Mouse (Mus musculus) kidney, embryonic 15.5 days (tissue): ENCODE data around the gene 9030612E09Rik. TPM values are rescaled to one million over a fixed set of nuclear protein-coding genes. Genes with fewer than 3 reads are reported as not detected.
A peak's percentile ranks its signal among the peaks of the same experiment; 100 is the strongest.

Source experiments
- ATAC-seq: fragments of 200-750 bp; cut with Nextera tagmentation; replicated peaks from 2 replicates; pipeline ENCODE4 v1.8.0; 2017; ENCODE audit warnings: moderate TSS enrichment; ENCODE audit not compliant: low FRiP score
- H3K27ac ChIP-seq: fragments of 300-500 bp; sonication (generic); 2 replicates; pipeline ENCODE4 v1.5.1; 2015; ENCODE audit warnings: mild to moderate bottlenecking, inconsistent platforms
- H3K27me3 ChIP-seq: fragments of 300-500 bp; sonication (generic); 2 replicates; pipeline ENCODE4 v1.6.1; 2015; ENCODE audit warnings: inconsistent platforms
- H3K36me3 ChIP-seq: fragments of 300-500 bp; sonication (generic); 2 replicates; pipeline ENCODE4 v1.6.1; 2015; ENCODE audit warnings: inconsistent platforms
- H3K4me1 ChIP-seq: fragments of 300-500 bp; sonication (generic); 2 replicates; pipeline ENCODE4 v1.6.1; 2015; ENCODE audit warnings: inconsistent platforms
- H3K4me2 ChIP-seq: fragments of 300-500 bp; sonication (generic); 2 replicates; pipeline ENCODE4 v1.6.1; 2015; ENCODE audit warnings: moderate library complexity, mild to moderate bottlenecking, inconsistent platforms
- H3K4me3 ChIP-seq: fragments of 300-500 bp; sonication (generic); replicated peaks from 2 replicates; pipeline ENCODE4 v1.5.1; 2015; ENCODE audit warnings: mild to moderate bottlenecking, inconsistent platforms
- H3K9ac ChIP-seq: fragments of 300-500 bp; sonication (generic); 2 replicates; pipeline ENCODE4 v1.6.1; 2015; ENCODE audit warnings: mild to moderate bottlenecking, inconsistent platforms
- H3K9me3 ChIP-seq: fragments of 300-500 bp; sonication (generic); replicated peaks from 2 replicates; pipeline ENCODE4 v1.6.1; 2016; ENCODE audit warnings: inconsistent platforms
- WGBS: fragments of 180-500 bp; shearing (Covaris S2); methylation state at CpG from one replicate; pipeline ENCODE4 v1.1.7; 2015; ENCODE audit warnings: mixed read lengths; 5-methylcytosine and 5-hydroxymethylcytosine counted together
- polyA plus RNA-seq: library from polyadenylated mRNA; unstranded; fragments of >200 nt; fragmentation: Nextera tagmentation; extraction: Ambion mirVana; gene quantifications from 2 replicates; pipeline ENCODE4 v1.2.1, GENCODE M21; 2015

Gene 9030612E09Rik
- polyA plus RNA-seq, 1 experiment from 2014 or later: 0.96 TPM

GRCm38 (mm10) chr10:43217361-43217900, 42.9 kb downstream of the 9030612E09Rik start:
- Histone ChIP-seq H3K4me1 (peaks cover 8% of the 10 kb centered on the region; the same call in 1 of the 2 replicates), H3K4me2 (no peak overlapping the region), H3K27me3 (no peaks in the 10 kb centered on the region), H3K9me3 (no peaks in the 10 kb centered on the region), H3K9ac (no peak overlapping the region), H3K27ac (no peak overlapping the region), H3K4me3 (no peak overlapping the region), H3K36me3 (no peaks in the 10 kb centered on the region)
- 93% methylated on average over 13 of the region's 13 CpGs for WGBS
- ATAC-seq: no peak

- Histone ChIP-seq H3K4me2 (peak overlapping the region; percentile 89), H3K27ac (peak overlapping the region; percentile 95), H3K9me3 (no peaks in the 10 kb centered on the region), H3K4me3 (peak overlapping the region; percentile 94), H3K9ac (peak overlapping the region; percentile 96), H3K27me3 (no peaks in the 10 kb centered on the region), H3K4me1 (peaks cover 11% of the 10 kb centered on the region; the same call in 1 of the 2 replicates), H3K36me3 (no peaks in the 10 kb centered on the region)
- ATAC-seq: no peak
- 14% methylated on average over 7 of the region's 7 CpGs for WGBS
Observed at GRCm38 (mm10) chr10:43220479-43220878, 46.0 kb downstream of the 9030612E09Rik start.

GRCm38 (mm10) chr10:43220910-43221625, 46.6 kb downstream of the 9030612E09Rik start, which contains the start of gene Pdss2:
Gene Pdss2 (plus strand): TSS chr10:43221486.
- peak within 1 kb of the TSS; percentile 94 for H3K4me3 ChIP-seq
- H3K27ac ChIP-seq: peak within 1 kb of the TSS; percentile 95
- H3K4me2 ChIP-seq: peak within 1 kb of the TSS; percentile 89
- WGBS: under 1% methylated on average over 50 of the region's 50 CpGs
- H3K27me3 ChIP-seq: no peaks in the 10 kb centered on the region
- no peaks in the 10 kb centered on the region for H3K9me3 ChIP-seq
- H3K9ac ChIP-seq: peak within 1 kb of the TSS; percentile 96
- ATAC-seq: peak; percentile 99
- peaks cover 11% of the 10 kb centered on the region; the same call in 1 of the 2 replicates for H3K4me1 ChIP-seq
- H3K36me3 ChIP-seq: no peaks in the 10 kb centered on the region

- peak overlapping the region; percentile 96 for H3K9ac ChIP-seq
- peak overlapping the region; percentile 89 for H3K4me2 ChIP-seq
- no peaks in the 10 kb centered on the region for H3K9me3 ChIP-seq
- WGBS: under 1% methylated on average over 25 of the region's 25 CpGs
- H3K27me3 ChIP-seq: no peaks in the 10 kb centered on the region
- peak overlapping the region; percentile 95 for H3K27ac ChIP-seq
- H3K4me1 ChIP-seq: peaks cover 11% of the 10 kb centered on the region; the same call in 1 of the 2 replicates
- ATAC-seq: peak; percentile 59
- H3K4me3 ChIP-seq: peak overlapping the region; percentile 94
- no peaks in the 10 kb centered on the region for H3K36me3 ChIP-seq
Observed at GRCm38 (mm10) chr10:43221659-43222058, 47.2 kb downstream of the 9030612E09Rik start.

GRCm38 (mm10) chr10:43223391-43223790, 48.9 kb downstream of the 9030612E09Rik start:
- H3K4me2 ChIP-seq: no peak overlapping the region
- no peaks in the 10 kb centered on the region for H3K36me3 ChIP-seq
- WGBS: 89% methylated on average over 2 of the region's 2 CpGs
- H3K4me3 ChIP-seq: no peak overlapping the region
- no peak overlapping the region for H3K9ac ChIP-seq
- H3K27me3 ChIP-seq: no peaks in the 10 kb centered on the region
- H3K4me1 ChIP-seq: peaks cover 11% of the 10 kb centered on the region; the same call in 1 of the 2 replicates
- no peak overlapping the region for H3K27ac ChIP-seq
- no peaks in the 10 kb centered on the region for H3K9me3 ChIP-seq
- ATAC-seq: no peak

Other genes starting within 250 kb of the 9030612E09Rik start
- gene Sobp, start 174 bp upstream of the 9030612E09Rik start, polyA plus RNA-seq: 2.1 TPM in 2 replicates
- 14.5 and 15.3 TPM in 2 replicates for gene Pdss2, start 46.8 kb downstream of the 9030612E09Rik start, polyA plus RNA-seq